Mouse (Mus musculus) stomach, postnatal 0 days (tissue): Measurements from ENCODE around the gene Serf1.

Source experiments
- CTCF ChIP-seq: IDR thresholded peaks from 2 replicates; pipeline ENCODE4 v1.5.1; 2016; ENCODE audit warnings: antibody characterized with exemption, low read depth, mild to moderate bottlenecking, moderate library complexity
- EP300 ChIP-seq: optimal IDR thresholded peaks from 2 replicates; pipeline ENCODE3; 2016; ENCODE audit warnings: antibody characterized with exemption

DNA sequence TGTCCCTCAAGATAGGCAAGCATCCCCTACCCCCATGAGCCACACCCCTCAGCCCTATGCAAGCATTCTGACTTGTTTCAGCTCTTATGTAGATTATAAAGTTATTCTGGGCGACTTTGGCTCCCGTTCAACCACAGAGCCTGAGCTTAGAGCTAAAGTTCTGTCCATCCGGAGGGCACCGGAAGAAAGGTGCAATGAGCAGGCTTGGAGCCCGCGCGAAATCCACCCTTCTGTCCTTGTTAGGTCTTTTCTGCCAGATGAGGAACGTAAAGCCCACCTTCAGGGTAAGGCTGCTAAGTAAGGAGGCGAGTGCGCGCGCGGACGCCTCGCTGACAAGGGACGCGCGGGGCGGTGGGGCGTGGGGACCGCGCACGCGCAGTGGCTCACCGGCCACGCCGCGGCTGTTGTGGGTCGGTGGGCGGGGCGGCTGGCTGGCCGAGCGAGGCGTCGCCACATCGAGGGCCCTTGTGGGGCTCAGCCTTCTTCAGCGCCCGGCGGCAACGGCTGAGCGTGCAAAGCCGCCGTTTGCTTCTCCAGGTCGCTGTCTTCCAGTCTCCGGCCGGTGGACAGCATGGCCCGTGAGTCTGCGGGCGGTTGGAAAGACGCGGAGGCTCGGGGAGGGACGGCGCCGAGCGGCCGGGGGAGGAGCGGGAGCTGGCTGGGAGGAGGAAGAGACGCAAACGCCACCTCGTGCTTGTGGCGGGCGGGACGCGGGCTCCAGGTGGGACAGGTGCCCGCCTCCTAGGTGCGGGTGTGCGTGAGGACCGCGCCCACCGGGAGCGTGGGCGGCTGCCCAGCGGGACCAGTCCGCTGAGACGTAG, at the start of gene Serf1:
- peak; percentile 14; the same call in 1 of the 2 replicates for TF ChIP-seq CTCF
- TF ChIP-seq EP300 = no peak
